ENCODE assay signal across 8 mouse cellular contexts in the genomic region with DNA sequence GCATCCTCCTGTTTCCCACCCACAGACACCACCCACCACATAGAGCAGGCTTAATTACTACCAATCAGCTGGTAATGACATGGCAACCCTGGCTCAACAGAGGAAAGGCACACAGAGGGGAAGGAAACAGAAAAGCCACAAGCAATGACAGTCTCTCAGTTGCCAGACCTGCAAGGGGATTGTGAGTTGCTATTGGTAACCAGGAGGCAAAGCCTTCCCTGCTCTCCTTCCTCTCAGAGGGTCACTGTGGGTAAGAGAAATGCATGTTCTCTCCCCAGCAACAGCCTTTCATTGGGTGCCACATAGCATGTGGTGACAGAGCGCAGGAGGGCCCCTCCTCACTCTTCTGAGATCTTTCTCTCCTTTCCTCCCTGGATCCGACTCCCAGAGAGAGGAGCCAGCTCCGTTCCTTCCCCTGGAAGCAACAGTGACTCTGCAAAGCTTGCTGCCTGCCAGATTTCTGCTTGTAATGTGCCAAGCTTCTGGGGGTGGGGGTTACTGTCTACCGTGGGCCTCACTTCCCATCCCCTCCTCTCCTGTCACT.
DNase-seq lines count a peak whose midpoint lies in the region; ATAC-seq and TF ChIP-seq lines count a peak whose summit lies in the region.

No protein-coding gene starts in this region.

- WGBS in midbrain, embryonic 12.5 days, result 71% methylated on average over 4 of the region's 4 CpGs
- WGBS in midbrain, embryonic 10.5 days, result 80% methylated on average over 4 of the region's 4 CpGs
- 33% methylated on average over 4 of the region's 4 CpGs for WGBS in midbrain, postnatal 0 days

- no peak for TF ChIP-seq CTCF in cortical plate, adult 2 months (IDR thresholded peaks at IDR 0.05; ENCODE audit: extremely low read depth, insufficient read depth, low read length)
- TF ChIP-seq CTCF in midbrain, postnatal 0 days (IDR thresholded peaks at IDR 0.05), result no peak

- H3K4me1 ChIP-seq in midbrain, embryonic 12.5 days, result no peaks in the 10 kb centered on the region
- 0 out of 2 replicates have a peak, but pooled peaks cover 4% of the 10 kb centered on the region for H3K4me1 ChIP-seq in midbrain, embryonic 10.5 days
- peaks cover 10% of the 10 kb centered on the region for H3K4me1 ChIP-seq in cortical plate, adult 2 months (ENCODE audit: control insufficient read depth, insufficient read depth, low read length)
- no peaks in the 10 kb centered on the region for H3K4me1 ChIP-seq in midbrain, postnatal 0 days (ENCODE audit: insufficient read depth, low read length)

- no peak overlapping the region for H3K27ac ChIP-seq in midbrain, embryonic 12.5 days (replicated peaks)
- no peak overlapping the region for H3K27ac ChIP-seq in midbrain, embryonic 10.5 days (replicated peaks)
- H3K27ac ChIP-seq in cortical plate, adult 2 months (ENCODE audit: insufficient read depth, low read length), result peak overlapping the region; percentile 61
- H3K27ac ChIP-seq in midbrain, postnatal 0 days (ENCODE audit: low read depth, low read length), result peak overlapping the region; percentile 70

- no peaks in the 10 kb centered on the region for H3K9me3 ChIP-seq in midbrain, embryonic 12.5 days
- no peaks in the 10 kb centered on the region for H3K9me3 ChIP-seq in midbrain, embryonic 10.5 days (replicated peaks)
- no peaks in the 10 kb centered on the region for H3K9me3 ChIP-seq in midbrain, postnatal 0 days (ENCODE audit: low read length)

- 0 out of 2 replicates have a peak, but pooled peaks have one; percentile 30 for TF ChIP-seq POLR2A in cortical plate, adult 2 months (IDR thresholded peaks at IDR 0.05; ENCODE audit: extremely low read depth, insufficient read depth, low read length)

- no peak overlapping the region for H3K9ac ChIP-seq in midbrain, embryonic 12.5 days (replicated peaks)
- H3K9ac ChIP-seq in midbrain, postnatal 0 days (replicated peaks; ENCODE audit: low read length, poor library complexity, severe bottlenecking), result no peak overlapping the region

- H3K36me3 ChIP-seq in midbrain, embryonic 12.5 days, result 0 out of 2 replicates have a peak, but pooled peaks cover 3% of the 10 kb centered on the region
- no peaks in the 10 kb centered on the region for H3K36me3 ChIP-seq in midbrain, embryonic 10.5 days
- H3K36me3 ChIP-seq in midbrain, postnatal 0 days (ENCODE audit: insufficient read depth, low read length), result peaks cover 10% of the 10 kb centered on the region; the same call in 1 of the 2 replicates

- no peaks in the 10 kb centered on the region; the same call in 1 of the 2 replicates for H3K27me3 ChIP-seq in midbrain, embryonic 12.5 days
- no peaks in the 10 kb centered on the region for H3K27me3 ChIP-seq in midbrain, embryonic 10.5 days (ENCODE audit: low read depth, poor library complexity, severe bottlenecking)
- no peaks in the 10 kb centered on the region for H3K27me3 ChIP-seq in midbrain, postnatal 0 days (ENCODE audit: insufficient read depth, low read length)

- H3K4me2 ChIP-seq in midbrain, embryonic 12.5 days (replicated peaks), result no peak overlapping the region
- no peak overlapping the region for H3K4me2 ChIP-seq in midbrain, postnatal 0 days (ENCODE audit: low read depth, low read length, poor library complexity, severe bottlenecking)

- H3K4me3 ChIP-seq in midbrain, embryonic 12.5 days, result no peak overlapping the region
- H3K4me3 ChIP-seq in midbrain, embryonic 10.5 days, result no peak overlapping the region
- no peak overlapping the region for H3K4me3 ChIP-seq in cortical plate, adult 2 months (ENCODE audit: insufficient read depth, low read length)
- H3K4me3 ChIP-seq in midbrain, postnatal 0 days (ENCODE audit: low read depth, low read length), result no peak overlapping the region

- ATAC-seq in midbrain, embryonic 12.5 days (ENCODE audit: low FRiP score, low read depth), result peak; percentile 38; the same call in 1 of the 2 replicates
- peak; percentile 94 for ATAC-seq in midbrain, postnatal 0 days (ENCODE audit: low FRiP score)

- no peak for DNase-seq in midbrain, embryonic 10.5 days (ENCODE audit: low spot score)
- DNase-seq in layer of hippocampus, postnatal 10 days (ENCODE audit: low spot score in 2 of 2), result peak; percentile 53 to 72
- DNase-seq in midbrain, postnatal 0 days (ENCODE audit: low spot score), result peak; percentile 79
- DNase-seq in adrenal gland, adult 2 months, result no peak
- no peak for DNase-seq in spleen, postnatal 14 days (ENCODE audit: low spot score in 2 of 2)
- no peak for DNase-seq in kidney, postnatal 10 days

Comparison
In these comparisons a context has a peak if more than half of its experiments do, and no peak if none do; other contexts are left out.
1. H3K27ac ChIP-seq: peak in cortical plate, adult 2 months (single experiment) and midbrain, postnatal 0 days (single experiment); none in midbrain, embryonic 12.5 days (single experiment) and midbrain, embryonic 10.5 days (single experiment).
2. DNase-seq: peak in layer of hippocampus, postnatal 10 days (2 of 2) and midbrain, postnatal 0 days (single experiment); none in midbrain, embryonic 10.5 days (single experiment), adrenal gland, adult 2 months (single experiment), spleen, postnatal 14 days (0 of 2) and kidney, postnatal 10 days (single experiment).